ENCODE assay signal across 18 mouse cellular contexts in the genomic region with DNA sequence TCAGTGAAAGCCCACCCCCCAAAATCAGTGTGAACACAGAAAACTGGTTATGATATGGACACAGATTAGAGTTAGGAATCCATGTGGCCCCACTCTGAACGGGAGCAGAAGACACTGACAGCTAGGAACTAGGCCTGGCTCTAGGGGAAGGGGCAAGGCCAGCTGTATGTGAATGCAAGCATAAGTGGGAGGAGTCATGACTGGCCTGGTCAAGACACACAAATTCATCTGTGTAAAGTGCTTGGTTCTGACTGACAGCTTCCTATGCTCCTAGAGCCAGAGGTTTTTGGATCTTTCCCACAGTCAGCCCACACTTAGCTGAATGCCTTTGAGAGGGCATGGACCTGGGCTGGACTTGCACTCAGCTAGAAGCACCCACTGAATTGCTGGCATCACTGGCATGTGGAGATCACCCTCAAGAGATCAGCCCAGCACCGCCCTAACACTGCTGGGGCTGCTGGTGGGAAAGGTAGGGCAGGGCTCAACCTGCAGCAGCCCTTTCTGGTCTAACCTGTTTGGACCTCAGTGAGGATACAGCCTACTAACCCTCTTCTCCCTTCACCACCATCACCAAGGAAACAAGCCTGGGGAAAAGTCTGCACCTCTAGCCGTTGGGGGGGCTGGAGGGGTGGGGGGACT.
DNase-seq lines count a peak whose midpoint lies in the region; ATAC-seq and TF ChIP-seq lines count a peak whose summit lies in the region.
"Had no signal": no experiment of that assay in that cellular context is flagged by ENCODE, and none has a peak within 500 bp of the region (broad histone marks: within the 10 kb centered on the region; RNA-seq: fewer than 3 reads in every experiment).

No protein-coding gene starts in this region.

- no peaks in the 10 kb centered on the region for H3K4me1 ChIP-seq in kidney, embryonic 15.5 days
- H3K4me1 ChIP-seq in intestine, embryonic 15.5 days (replicated peaks) = no peaks in the 10 kb centered on the region
- H3K4me1 ChIP-seq: forebrain, embryonic 12.5 days; hindbrain, embryonic 15.5 days had no signal

- in situ Hi-C loops in Patski (cut with MboI; ENCODE audit: low pct_unique_long_range_greater_than_20kb) = no loop called here

- H3K36me3 ChIP-seq in kidney, embryonic 15.5 days = no peaks in the 10 kb centered on the region
- no peaks in the 10 kb centered on the region for H3K36me3 ChIP-seq in intestine, embryonic 15.5 days
- H3K36me3 ChIP-seq: forebrain, embryonic 12.5 days; hindbrain, embryonic 15.5 days had no signal

- peak; percentile 77 for ATAC-seq in kidney, embryonic 15.5 days (replicated peaks; ENCODE audit: low FRiP score)
- ATAC-seq in Patski = peak; percentile 20
- peak; percentile 56; the same call in 1 of the 2 replicates for ATAC-seq in intestine, embryonic 15.5 days
- no peak for ATAC-seq in megakaryocyte, adult 5-6 weeks (ENCODE audit: poor library complexity, severe bottlenecking)

- no peak overlapping the region for H3K4me2 ChIP-seq in kidney, embryonic 15.5 days
- no peak overlapping the region for H3K4me2 ChIP-seq in intestine, embryonic 15.5 days (replicated peaks)
- H3K4me2 ChIP-seq: forebrain, embryonic 12.5 days; hindbrain, embryonic 15.5 days had no signal

- no peak overlapping the region for H3K4me3 ChIP-seq in kidney, embryonic 15.5 days (replicated peaks)
- no peak overlapping the region for H3K4me3 ChIP-seq in intestine, embryonic 15.5 days (replicated peaks)
- H3K4me3 ChIP-seq: forebrain, embryonic 12.5 days; heart, adult 2 months; hindbrain, embryonic 15.5 days; left cerebral cortex, adult 2 months had no signal

- no peaks in the 10 kb centered on the region for H3K9me3 ChIP-seq in kidney, embryonic 15.5 days (replicated peaks)
- no peaks in the 10 kb centered on the region for H3K9me3 ChIP-seq in intestine, embryonic 15.5 days
- H3K9me3 ChIP-seq: forebrain, embryonic 12.5 days; hindbrain, embryonic 15.5 days had no signal

- no peak for TF ChIP-seq CTCF in Patski (IDR thresholded peaks at IDR 0.05)

- DNase-seq in kidney, adult 8-10 months = no peak
- DNase-seq in Patski (ENCODE audit: low read depth, low spot score) = no peak
- peak; percentile 14 to 65 for DNase-seq in lung, postnatal 4 days
- DNase-seq in spleen, postnatal 36 days (ENCODE audit: low spot score in 2 of 2) = no peak
- DNase-seq in testis, postnatal 14 days (ENCODE audit: low spot score) = no peak
- DNase-seq: adrenal gland, postnatal 10 days; B cell, adult 2 months; cerebellum, adult 9-10 months; heart, adult 2 months; heart, postnatal 10 days; spleen, adult 18-20 months; thymus, adult 2 months had no signal

- 65% methylated on average over 3 of the region's 3 CpGs for WGBS in kidney, embryonic 15.5 days
- WGBS in intestine, embryonic 15.5 days = 62% methylated on average over 3 of the region's 3 CpGs

- POLR2A ChIA-PET in Patski (lab: Charles Lee) = no interaction called here

- H3K27me3 ChIP-seq in kidney, embryonic 15.5 days = no peaks in the 10 kb centered on the region
- H3K27me3 ChIP-seq in Patski = no peaks in the 10 kb centered on the region
- H3K27me3 ChIP-seq in intestine, embryonic 15.5 days (replicated peaks) = no peaks in the 10 kb centered on the region
- H3K27me3 ChIP-seq: forebrain, embryonic 12.5 days; hindbrain, embryonic 15.5 days had no signal

- no peak overlapping the region for H3K27ac ChIP-seq in kidney, embryonic 15.5 days
- no peak overlapping the region for H3K27ac ChIP-seq in intestine, embryonic 15.5 days
- H3K27ac ChIP-seq: forebrain, embryonic 12.5 days; heart, adult 2 months; hindbrain, embryonic 15.5 days; left cerebral cortex, adult 2 months had no signal

- CTCF ChIA-PET in Patski (lab: Charles Lee) = interaction anchor here (0.8 to 1.2 kb wide), 3 partner anchors 9 to 22 kb away, joined by 3 to 4 read pairs (median 4); no protein-coding TSS in a partner anchor

- no peak overlapping the region for H3K9ac ChIP-seq in kidney, embryonic 15.5 days
- no peak overlapping the region for H3K9ac ChIP-seq in intestine, embryonic 15.5 days
- H3K9ac ChIP-seq: forebrain, embryonic 12.5 days; hindbrain, embryonic 15.5 days had no signal

Comparison
In these comparisons a context has a peak if more than half of its experiments do, and no peak if none do; other contexts are left out.
1. DNase-seq: peak in lung, postnatal 4 days (2 of 2); none in kidney, adult 8-10 months (0 of 2), Patski (single experiment), spleen, postnatal 36 days (0 of 2) and testis, postnatal 14 days (single experiment).